Mouse (Mus musculus) embryonic stem cell, embryonic (primary cell): ENCODE measurements around the gene Esyt2.
"Not testable (repeated sequence)": the region's sequence is repeated elsewhere in the genome, so short reads cannot be mapped to it uniquely, and the experiment has no call there.

Experiments
- CTCF ChIA-PET, 4 experiments: fragments of 300-600 bp in 2 of 4; fragments of 350-600 bp in 2 of 4; sonication (Branson Sonifier 250); formaldehyde crosslinking; loops; one replicate each; lab custom pipeline; 2022; ENCODE audit warnings: inconsistent platforms in 2 of 4; lab: Charles Lee
- POLR2A ChIA-PET, 4 experiments: fragments of 300-600 bp in 2 of 4; fragments of 350-600 bp in 2 of 4; sonication (Branson Sonifier 250); formaldehyde crosslinking; loops; one replicate each; lab custom pipeline; 2022; ENCODE audit warnings: antibody characterized with exemption in 4 of 4, inconsistent platforms in 1 of 4; lab: Charles Lee

Gene Esyt2

DNA sequence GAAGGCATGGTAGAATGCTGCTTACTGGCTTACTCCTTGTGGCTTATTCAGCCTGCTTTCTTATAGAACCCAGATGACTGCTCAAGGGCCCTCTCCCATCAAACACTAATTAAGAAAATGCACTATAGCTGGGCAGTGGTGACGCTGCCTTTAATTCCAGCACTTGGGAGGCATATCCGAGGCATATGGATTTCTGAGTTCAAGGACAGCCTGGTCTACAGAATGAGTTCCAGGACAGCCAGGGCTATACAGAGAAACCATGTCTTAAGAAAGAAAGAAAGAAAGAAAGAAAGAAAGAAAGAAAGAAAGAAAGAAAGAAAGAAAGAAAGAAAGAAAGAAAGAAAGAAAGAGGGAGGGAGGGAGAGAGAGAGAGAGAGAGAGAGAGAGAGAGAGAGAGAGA, 5.9 kb upstream of the Esyt2 start, which contains the start of gene Gm11027:
Gene Gm11027 (plus strand): TSS at position 301 of the 400 bp plus-strand sequence.
- POLR2A ChIA-PET, result interaction anchor here in 1 of 4 experiments (1.6 kb wide), 1 partner anchor 9 kb away, joined by 4 read pairs; no protein-coding TSS in a partner anchor
- CTCF ChIA-PET, result not testable (repeated sequence)

DNA sequence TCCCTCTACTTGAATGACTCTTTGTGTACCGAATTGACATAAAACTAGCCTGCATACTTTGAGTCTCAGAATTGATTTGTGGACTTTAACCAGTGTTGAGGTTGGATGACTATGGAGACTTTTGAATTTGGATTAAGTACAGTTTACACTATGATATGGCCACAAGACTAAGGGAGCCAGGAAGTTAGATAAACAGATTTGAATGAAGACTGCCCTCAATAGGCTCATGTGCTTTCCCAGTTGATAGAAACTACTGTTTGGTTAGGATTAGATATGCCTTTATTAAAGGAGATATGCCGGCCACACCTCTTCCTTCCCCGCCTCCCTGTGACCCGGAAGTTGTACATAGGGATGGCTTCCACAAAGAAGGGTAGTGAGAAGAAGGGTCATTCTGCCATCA, 5.4 kb upstream of the Esyt2 start:
- ChIA-PET CTCF (no interaction called here), POLR2A (no interaction called here)

DNA sequence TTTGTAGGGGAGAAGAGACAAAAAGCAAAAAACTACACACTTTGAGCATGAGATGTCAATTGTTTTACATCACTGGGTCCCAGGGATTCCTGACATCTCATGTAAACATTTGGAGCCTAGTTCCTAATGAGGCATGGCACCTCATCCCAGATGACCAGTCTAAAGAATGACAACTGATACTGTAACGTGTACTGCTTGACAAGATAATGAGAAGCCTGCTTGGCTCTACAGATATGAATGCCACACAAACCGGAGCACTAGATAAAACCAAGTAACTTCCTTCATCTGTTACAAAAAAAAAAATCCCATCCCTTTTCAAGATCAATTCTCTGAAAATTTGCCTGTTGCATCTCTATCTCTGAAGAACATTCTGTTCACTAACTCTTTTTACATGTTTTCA, 4.0 kb upstream of the Esyt2 start:
- CTCF ChIA-PET, result no interaction called here

DNA sequence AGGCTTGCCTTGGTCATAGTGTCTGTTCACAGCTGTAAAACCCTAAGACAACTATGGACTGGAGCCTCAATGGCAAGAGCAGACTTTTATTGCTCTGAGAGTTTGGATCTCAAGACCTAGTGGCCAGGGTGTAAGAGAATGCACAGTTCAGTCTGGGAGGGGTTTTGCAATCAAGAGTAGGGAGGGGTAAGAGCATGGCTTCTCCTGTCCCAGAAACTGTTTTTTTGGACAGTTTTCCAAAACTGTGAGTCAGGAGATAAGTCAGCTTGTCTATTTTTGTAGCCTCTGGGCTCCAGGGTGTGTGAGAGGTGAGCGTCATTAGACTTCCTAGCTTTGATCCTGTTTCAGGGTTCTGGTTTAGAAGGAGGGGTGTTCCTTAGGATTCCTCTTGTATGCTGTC, 2.5 kb upstream of the Esyt2 start:
- ChIA-PET POLR2A (interaction anchor here in 2 of 4 experiments (1.0 to 5.5 kb wide), 4 partner anchors 9 to 16 kb away, joined by 3 to 29 read pairs (median 16); partner anchors contain the start of gene Wdr60 (in 2 of the 2)), CTCF (no interaction called here)

More for the DNA sequence above, 4.0 kb upstream of the Esyt2 start:
- POLR2A ChIA-PET, result no interaction called here

DNA sequence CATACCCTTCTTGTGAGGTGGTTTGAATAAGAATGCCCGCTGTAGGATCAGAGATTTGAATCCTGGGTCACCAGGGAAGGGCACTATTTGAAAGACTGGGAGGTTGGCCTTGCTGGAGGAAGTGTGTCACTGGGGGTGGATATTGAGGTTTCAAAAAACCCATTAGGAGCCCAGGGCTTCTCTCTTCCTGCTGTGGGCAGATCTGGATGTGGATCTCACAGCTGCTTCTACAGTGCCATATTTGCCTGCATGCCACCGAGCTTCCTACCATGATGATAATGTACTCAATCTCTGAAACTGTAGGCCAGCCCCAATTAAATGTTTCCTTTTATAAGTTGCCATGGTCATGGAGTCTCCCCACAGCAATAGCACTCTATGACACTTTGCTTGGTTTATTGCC, 1.8 kb upstream of the Esyt2 start:
- CTCF ChIA-PET, result no interaction called here
- POLR2A ChIA-PET, result interaction anchor here in 2 of 4 experiments (0.9 to 5.5 kb wide), 7 partner anchors 9 to 127 kb away, joined by 3 to 29 read pairs (median 4); partner anchors contain the start of gene Wdr60 (in 2 of the 2)

DNA sequence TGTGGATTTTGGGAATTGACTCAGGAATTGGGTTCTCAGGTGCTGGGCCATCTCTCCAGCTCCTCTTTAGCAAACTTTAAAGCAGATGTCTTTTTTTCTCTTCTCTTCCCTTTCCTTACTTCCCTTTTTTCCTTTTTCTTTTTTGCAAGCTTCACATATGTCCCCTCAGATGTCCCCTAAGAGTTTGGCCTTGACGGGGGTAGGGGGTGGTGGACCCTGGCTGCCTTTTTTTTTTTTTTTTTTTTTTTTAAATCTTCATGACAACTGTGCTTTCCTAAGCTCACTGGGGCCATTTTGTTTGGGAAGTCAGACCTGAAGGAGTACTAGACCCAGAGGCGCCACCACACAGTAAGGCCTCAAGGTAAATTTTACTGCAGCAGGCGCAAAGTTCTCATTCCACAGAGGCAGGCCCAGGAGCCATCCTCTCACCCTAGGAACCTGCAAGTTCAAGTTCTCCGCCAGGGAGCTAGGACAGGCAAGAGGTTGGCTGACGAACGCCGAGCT, 795 bp upstream of the Esyt2 start:
- ChIA-PET POLR2A (interaction anchor here (0.6 to 5.5 kb wide), 30 partner anchors 9 to 805 kb away, joined by 3 to 29 read pairs (median 4); partner anchors contain the start of genes Ncapg2 (in 3 of the 4) and Wdr60 (in 3 of the 4)), CTCF (interaction anchor here in 3 of 4 experiments (0.5 to 0.7 kb wide), 4 partner anchors 25 to 1321 kb away, joined by 3 to 19 read pairs (median 3); partner anchors contain the start of gene Ncapg2 (in 1 of the 3))

DNA sequence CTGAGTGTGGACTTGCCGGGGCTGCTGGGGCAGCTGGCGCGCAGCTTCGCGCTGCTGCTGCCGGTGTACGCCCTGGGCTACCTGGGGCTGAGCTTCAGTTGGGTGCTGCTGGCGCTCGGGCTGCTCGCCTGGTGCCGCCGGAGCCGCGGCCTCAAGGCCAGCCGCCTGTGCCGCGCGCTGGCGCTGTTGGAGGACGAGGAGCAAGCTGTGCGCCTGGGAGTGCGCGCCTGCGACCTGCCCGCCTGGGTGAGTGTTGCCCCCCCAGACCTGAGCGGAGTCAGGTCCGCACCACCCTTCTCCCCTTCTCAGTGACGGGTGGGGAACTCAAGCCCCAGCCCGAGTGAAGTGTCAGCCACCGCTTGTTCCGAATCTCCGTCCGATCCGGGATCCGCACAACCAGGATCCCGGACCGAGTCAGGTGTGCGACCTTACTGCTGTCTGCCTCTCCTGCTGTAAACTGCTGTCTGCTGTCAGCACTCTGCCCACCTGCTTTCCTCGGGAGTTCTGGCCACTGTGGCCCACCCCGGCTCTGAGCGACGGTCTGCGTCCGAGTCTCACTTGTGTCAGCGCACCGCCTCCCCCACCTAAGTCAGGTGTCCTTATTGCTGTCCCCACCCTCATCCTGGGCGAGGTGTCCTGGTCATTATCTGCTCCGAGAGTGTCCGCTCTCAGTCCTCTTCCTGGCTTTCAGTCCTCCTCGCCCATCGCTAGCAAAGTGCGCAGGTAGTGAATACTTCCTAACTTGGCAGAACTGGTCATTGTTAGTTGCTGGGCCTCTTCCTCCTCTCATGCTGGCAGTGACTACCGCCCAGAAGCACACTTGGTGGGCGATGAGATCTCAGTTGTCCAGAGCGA, 658 bp downstream of the Esyt2 start:
- POLR2A ChIA-PET, result interaction anchor here in 3 of 4 experiments (0.6 to 5.5 kb wide), 17 partner anchors 8 to 205 kb away, joined by 3 to 29 read pairs (median 4); partner anchors contain the start of genes Ncapg2 (in 3 of the 3) and Wdr60 (in 2 of the 3)
- CTCF ChIA-PET, result interaction anchor here in 1 of 4 experiments (0.6 kb wide), 1 partner anchor 16 kb away, joined by 4 read pairs; no protein-coding TSS in a partner anchor

DNA sequence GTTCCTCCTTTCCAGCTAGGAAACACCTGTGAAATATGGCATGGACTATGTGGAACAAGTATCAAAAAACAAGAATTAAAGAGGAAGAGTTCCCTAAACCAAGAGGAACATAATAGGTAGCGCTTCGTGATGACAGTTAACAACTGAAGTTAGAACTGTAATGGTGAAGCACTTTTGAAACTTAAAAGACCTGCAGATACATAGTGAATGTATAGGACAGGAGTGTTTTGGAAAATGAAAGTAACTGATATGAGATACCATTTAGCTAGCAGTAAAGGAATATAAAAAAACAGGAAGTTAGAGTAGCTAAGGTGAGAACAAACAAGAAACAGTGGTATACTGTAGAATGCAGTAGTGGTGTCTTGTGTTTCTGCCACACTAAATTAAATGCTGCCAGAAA, 1.9 kb downstream of the Esyt2 start:
- ChIA-PET POLR2A (interaction anchor here in 2 of 4 experiments (0.8 to 5.5 kb wide), 3 partner anchors 9 to 20 kb away, joined by 4 to 29 read pairs (median 5); partner anchors contain the start of gene Wdr60 (in 2 of the 2)), CTCF (no interaction called here)

DNA sequence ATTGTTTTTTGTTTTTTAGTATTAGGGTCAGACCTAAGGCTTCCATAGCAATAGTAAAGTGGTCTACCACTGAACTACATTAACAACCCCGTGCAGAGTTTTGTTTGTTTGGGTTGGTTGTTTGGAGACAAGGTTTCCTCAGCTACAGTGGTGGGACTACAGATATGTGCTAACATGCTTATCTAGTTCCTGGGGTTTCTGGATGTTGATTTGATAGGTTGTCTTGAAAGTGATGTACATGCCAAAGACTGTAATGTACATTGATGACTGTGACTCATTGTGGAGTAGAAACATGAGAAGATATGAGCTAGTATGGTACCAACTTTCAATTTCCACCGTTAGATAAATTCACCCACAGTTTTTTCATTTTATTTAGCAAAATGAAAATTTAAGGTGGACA, 2.5 kb downstream of the Esyt2 start:
- CTCF ChIA-PET, result no interaction called here
- POLR2A ChIA-PET, result interaction anchor here in 3 of 4 experiments (0.8 to 5.5 kb wide), 4 partner anchors 9 to 121 kb away, joined by 3 to 29 read pairs (median 4); partner anchors contain the start of genes Wdr60 (in 2 of the 3) and Ncapg2 (in 1 of the 3)

DNA sequence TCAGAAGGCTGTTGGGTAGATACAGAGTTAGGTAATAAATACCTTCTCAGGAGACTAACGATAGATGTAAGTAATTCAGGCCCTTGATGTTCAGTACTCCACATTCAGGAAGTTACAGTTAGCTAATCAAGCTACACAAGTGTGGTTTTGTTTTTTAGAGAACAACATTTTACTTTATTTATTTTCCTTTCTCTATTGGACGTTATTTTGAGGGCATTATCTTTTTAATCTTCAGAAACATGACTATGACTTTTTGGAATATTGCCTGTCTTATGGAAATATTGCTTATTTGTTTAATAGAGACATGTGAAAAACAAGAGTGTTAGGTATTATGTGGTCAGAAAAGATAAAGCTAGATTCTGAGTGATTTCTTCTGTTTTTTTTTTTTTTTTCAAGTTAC, 12.2 kb downstream of the Esyt2 start:
- ChIA-PET POLR2A (interaction anchor here in 1 of 4 experiments (1.0 to 2.5 kb wide), 2 partner anchors 12 to 25 kb away, joined by 4 to 14 read pairs; partner anchors contain the start of gene Esyt2), CTCF (interaction anchor here in 1 of 4 experiments (0.6 kb wide), 1 partner anchor 1025 kb away, joined by 4 read pairs; no protein-coding TSS in a partner anchor)

DNA sequence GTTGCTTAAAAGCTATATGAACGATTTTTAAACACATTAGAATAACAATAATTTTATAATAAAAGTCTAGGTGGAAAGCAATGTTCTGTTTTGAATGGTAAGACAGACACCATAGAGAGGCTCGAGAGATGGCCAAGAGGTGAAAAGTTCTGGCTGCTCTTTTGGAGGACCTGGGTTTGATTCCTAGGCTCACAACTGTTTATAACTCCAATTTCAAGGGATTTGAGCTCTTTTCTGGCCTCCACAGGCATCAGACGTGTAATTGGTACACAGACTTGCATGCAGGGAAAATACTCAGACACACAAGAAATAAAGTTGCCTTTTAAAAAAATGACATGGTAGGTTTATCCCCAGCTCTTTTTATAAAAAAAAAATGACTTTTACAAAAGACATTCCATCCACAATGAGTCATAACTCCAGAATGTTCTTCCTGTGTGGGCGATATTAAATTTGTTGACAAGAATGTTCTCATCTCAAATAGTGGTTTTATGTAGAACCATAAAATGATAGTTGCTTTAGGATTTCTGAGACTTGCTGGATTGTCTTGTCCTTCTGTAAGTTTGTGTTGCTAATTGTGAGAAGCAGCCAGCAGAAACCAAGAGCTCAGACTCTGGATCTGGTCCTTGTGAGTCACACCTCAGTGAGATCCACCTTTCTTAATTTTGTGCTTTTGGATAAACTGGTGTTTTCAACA, 12.8 kb downstream of the Esyt2 start:
- ChIA-PET CTCF (no interaction called here), POLR2A (interaction anchor here in 1 of 4 experiments (1.0 to 2.5 kb wide), 2 partner anchors 12 to 26 kb away, joined by 4 to 14 read pairs; partner anchors contain the start of gene Esyt2)

DNA sequence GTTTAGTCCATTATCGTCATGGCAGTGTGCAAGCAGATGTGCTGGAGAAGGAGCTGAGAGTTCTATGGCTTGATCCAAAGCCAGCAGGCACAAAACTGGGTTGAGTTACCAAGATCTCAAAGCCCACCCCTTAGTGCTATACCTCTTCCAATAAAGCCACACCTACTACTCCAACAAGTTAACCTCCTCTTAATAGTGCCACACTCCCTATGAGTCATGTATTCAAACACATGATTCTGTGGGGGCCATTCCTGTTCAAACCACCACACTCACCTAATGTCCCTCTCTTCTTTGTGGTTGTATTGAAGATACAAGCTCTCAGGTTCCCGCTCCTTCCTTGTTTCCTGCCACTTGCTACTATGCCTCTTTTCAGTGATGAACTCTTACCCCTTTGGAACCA, 18.9 kb downstream of the Esyt2 start:
- ChIA-PET CTCF (no interaction called here), POLR2A (interaction anchor here in 1 of 4 experiments (1.2 to 1.9 kb wide), 4 partner anchors 12 to 66 kb away, joined by 3 to 5 read pairs (median 4); no protein-coding TSS in a partner anchor)

DNA sequence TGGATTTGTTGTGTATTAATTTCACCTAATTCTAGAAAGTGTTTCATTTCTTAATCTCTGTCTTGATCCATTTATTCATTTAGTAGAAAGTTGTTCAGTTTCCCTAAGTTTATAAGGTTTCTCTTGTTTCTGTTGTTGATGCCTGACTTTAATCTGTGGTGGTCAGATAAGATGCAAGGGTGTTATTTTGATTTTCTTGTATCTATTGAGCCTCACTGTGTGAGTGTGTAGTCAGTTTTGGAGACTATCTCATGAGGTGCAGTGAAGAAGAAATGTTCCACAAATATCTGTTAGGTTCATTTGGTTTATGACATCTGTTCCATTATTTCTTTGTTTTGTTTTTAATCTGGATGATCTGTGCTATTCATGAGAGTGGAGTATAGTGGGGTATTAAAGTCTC, 21.2 kb downstream of the Esyt2 start:
- ChIA-PET CTCF (no interaction called here), POLR2A (no interaction called here)

DNA sequence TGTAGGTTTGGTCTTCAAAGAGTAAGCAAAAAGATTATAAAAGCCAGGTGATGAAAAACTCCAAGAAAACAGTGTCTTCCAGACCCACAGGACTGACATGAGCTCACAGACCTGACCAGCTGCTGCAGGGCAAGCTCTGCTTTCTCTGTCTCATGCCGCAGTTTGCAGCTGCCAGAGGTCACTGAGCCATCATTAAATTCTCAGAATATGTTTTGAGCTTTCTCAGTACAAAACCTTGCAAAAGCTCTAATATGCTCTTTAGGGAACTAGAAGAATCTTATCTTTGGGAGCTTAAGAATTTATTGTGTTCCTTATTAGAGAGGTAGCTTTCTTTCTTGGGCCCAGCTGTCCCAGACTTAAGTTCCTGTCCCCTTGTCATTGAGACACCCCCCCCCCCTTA, 25.0 kb downstream of the Esyt2 start:
- ChIA-PET CTCF (interaction anchor here in 2 of 4 experiments (0.6 to 0.7 kb wide), 3 partner anchors 16 to 1244 kb away, joined by 3 to 4 read pairs (median 4); no protein-coding TSS in a partner anchor), POLR2A (interaction anchor here in 1 of 4 experiments (0.7 kb wide), 1 partner anchor 16 kb away, joined by 4 read pairs; no protein-coding TSS in a partner anchor)

DNA sequence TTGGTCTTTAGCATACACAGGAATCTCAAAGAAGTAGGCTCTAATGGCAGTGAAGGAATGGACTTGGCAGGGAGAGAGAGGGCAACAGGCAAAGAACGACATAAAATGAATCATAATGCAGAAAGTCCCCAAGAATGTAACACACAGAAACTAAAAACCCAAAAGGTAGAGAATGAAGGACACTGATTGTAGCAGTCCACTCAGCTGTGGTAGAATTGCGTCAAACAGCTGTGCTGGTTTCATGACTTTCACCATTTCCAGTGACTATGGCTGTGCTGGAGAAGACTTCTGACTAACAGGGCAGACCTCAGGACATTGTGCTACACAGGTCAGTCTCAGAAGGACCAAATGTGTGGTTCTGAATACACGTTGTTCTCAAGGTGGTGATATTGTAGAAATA, 26.9 kb downstream of the Esyt2 start:
- POLR2A ChIA-PET, result no interaction called here
- CTCF ChIA-PET, result no interaction called here

DNA sequence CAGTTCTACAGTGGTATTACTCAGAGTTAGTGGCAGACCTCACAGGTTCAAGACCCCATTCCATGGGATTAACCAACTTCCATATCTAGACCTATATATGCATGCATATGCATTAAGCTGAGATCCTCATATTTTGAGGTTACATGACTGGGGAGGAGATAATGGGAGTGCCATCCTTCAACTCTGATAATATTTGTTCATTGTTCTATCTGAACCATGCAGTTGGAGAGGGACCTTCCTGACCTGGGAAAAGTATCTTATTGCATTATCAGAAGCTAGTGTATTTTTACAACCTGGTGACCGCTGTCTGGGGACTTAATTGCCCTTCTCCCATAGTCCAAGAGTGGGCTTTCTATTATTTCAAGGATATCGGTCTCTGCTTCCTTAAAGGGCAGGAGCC, 27.6 kb downstream of the Esyt2 start:
- ChIA-PET CTCF (no interaction called here), POLR2A (no interaction called here)

DNA sequence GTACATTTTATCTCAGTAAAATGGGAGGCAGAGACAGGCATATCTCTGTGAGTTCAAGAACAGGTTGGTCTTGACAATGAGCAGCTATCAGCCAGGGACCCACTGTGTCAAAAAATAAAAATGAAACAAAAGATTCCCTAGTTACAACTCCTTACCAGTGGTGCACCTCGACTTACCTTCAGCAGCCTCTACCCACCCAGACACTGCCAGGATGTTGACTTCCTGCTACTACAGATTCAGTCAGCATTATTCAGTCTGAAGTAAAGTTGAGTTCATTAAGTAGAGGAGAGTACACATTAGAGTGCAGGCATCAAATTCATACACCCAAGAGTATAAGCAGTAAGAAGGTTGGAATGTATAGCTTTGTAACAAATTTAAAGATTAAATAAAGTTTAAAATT, 32.8 kb downstream of the Esyt2 start:
- ChIA-PET POLR2A (interaction anchor here in 1 of 4 experiments (0.7 to 1.0 kb wide), 2 partner anchors 9 to 34 kb away, joined by 3 to 4 read pairs; no protein-coding TSS in a partner anchor), CTCF (no interaction called here)

DNA sequence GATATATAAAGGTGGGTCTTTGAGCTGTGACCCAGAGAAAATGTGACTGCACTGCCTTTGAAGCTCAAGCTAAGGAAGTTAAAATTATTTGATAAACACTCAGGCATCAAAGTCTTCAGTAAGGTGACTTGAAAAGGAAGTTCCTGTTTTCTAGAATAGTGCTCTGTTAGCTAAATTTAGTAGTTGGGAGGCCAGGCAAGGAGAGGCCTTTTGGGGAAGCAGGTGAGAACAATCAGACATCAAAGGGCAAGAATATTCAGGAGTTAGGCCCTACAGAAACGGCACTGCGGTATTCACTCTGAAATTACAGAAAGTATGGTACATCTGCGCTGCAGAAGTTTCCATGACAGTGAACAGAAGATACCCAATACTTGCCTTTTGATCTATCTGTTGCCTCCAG, 34.5 kb downstream of the Esyt2 start:
- ChIA-PET CTCF (no interaction called here), POLR2A (interaction anchor here in 2 of 4 experiments (0.6 to 1.3 kb wide), 3 partner anchors 11 to 164 kb away, joined by 3 to 4 read pairs (median 3); no protein-coding TSS in a partner anchor)
